Mouse (Mus musculus) limb, embryonic 10.5 days (tissue): ENCODE results near the gene Tmigd1. TPM values are rescaled to one million over a fixed set of nuclear protein-coding genes. Genes with fewer than 3 reads are reported as not detected.

Source experiments
- DNase-seq: peaks from one replicate; pipeline ENCODE4 v3.0.0-alpha.2; 2017; ENCODE audit warnings: low spot score
- H3K27ac ChIP-seq: fragments of 300-500 bp; sonication (generic); 2 replicates; pipeline ENCODE4 v1.5.1; 2016; ENCODE audit warnings: mild to moderate bottlenecking
- H3K27me3 ChIP-seq: fragments of 300-500 bp; sonication (generic); 2 replicates; pipeline ENCODE4 v1.6.1; 2016; ENCODE audit warnings: low read depth, mild to moderate bottlenecking; ENCODE audit not compliant: poor library complexity, severe bottlenecking
- H3K36me3 ChIP-seq: fragments of 300-500 bp; sonication (generic); 2 replicates; pipeline ENCODE4 v1.6.1; 2016; ENCODE audit warnings: mild to moderate bottlenecking, moderate library complexity
- H3K4me1 ChIP-seq: fragments of 300-500 bp; sonication (generic); 2 replicates; pipeline ENCODE4 v1.6.1; 2016
- H3K4me3 ChIP-seq: fragments of 300-500 bp; sonication (generic); 2 replicates; pipeline ENCODE4 v1.5.1; 2016; ENCODE audit warnings: mild to moderate bottlenecking, moderate library complexity
- H3K9me3 ChIP-seq: fragments of 300-500 bp; sonication (generic); replicated peaks from 2 replicates; pipeline ENCODE4 v1.6.1; 2016; ENCODE audit warnings: mild to moderate bottlenecking
- WGBS: fragments of 180-500 bp; shearing (Covaris S2); methylation state at CpG from one replicate; pipeline ENCODE4 v1.1.7; 2016; 5-methylcytosine and 5-hydroxymethylcytosine counted together
- polyA plus RNA-seq: library from polyadenylated mRNA; unstranded; fragments of >200 nt; fragmentation: Nextera tagmentation; extraction: Ambion mirVana; gene quantifications from 2 replicates; pipeline ENCODE4 v1.2.1, GENCODE M21; 2016

The Tmigd1 gene
- polyA plus RNA-seq, 1 experiment from 2014 or later: 0.14 TPM

- H3K36me3 ChIP-seq: peaks cover 27% of the 10 kb centered on the region
- H3K27ac ChIP-seq: peak overlapping the region; percentile 96
- H3K9me3 ChIP-seq: no peaks in the 10 kb centered on the region
- under 1% methylated on average over 58 of the region's 58 CpGs for WGBS
- H3K4me1 ChIP-seq: peaks cover 15% of the 10 kb centered on the region
- H3K27me3 ChIP-seq: no peaks in the 10 kb centered on the region
- H3K4me3 ChIP-seq: peak overlapping the region; percentile 88
- DNase-seq: peak; percentile 95
Measured at GRCm38 (mm10) chr11:76945386-76946202, 43.6 kb downstream of the Tmigd1 start.

GRCm38 (mm10) chr11:76946203-76946585 is 44.2 kb downstream of the Tmigd1 start:
- Histone ChIP-seq H3K4me1 (peaks cover 15% of the 10 kb centered on the region), H3K36me3 (peaks cover 33% of the 10 kb centered on the region), H3K27ac (peak overlapping the region; percentile 96), H3K4me3 (peak overlapping the region; percentile 88), H3K9me3 (no peaks in the 10 kb centered on the region), H3K27me3 (no peaks in the 10 kb centered on the region)
- no peak for DNase-seq
- 2% methylated on average over 8 of the region's 8 CpGs for WGBS

GRCm38 (mm10) chr11:76953536-76953935 is 51.6 kb downstream of the Tmigd1 start:
- H3K27me3 ChIP-seq: no peaks in the 10 kb centered on the region
- H3K9me3 ChIP-seq: no peaks in the 10 kb centered on the region
- H3K4me3 ChIP-seq: no peak overlapping the region
- no peak for DNase-seq
- H3K27ac ChIP-seq: no peak overlapping the region
- no peaks in the 10 kb centered on the region for H3K4me1 ChIP-seq
- 94% methylated on average over 2 of the region's 2 CpGs for WGBS
- H3K36me3 ChIP-seq: peaks cover 97% of the 10 kb centered on the region

GRCm38 (mm10) chr11:76965703-76966102 is 63.7 kb downstream of the Tmigd1 start:
- DNase-seq: no peak
- Histone ChIP-seq H3K36me3 (peaks cover 97% of the 10 kb centered on the region), H3K27ac (no peak overlapping the region), H3K4me1 (no peaks in the 10 kb centered on the region), H3K9me3 (no peaks in the 10 kb centered on the region), H3K27me3 (no peaks in the 10 kb centered on the region), H3K4me3 (no peak overlapping the region)
- 97% methylated on average over 3 of the region's 3 CpGs for WGBS

Other genes with a start within 250 kb of the Tmigd1 start
- 18.9 and 22.9 TPM in 2 replicates for gene Bhlha9, start 229.7 kb upstream of the Tmigd1 start, polyA plus RNA-seq
- 0.04 and 0.09 TPM in 2 replicates for gene Trarg1, start 222.4 kb upstream of the Tmigd1 start, polyA plus RNA-seq
- 21.3 and 21.7 TPM in 2 replicates for gene Gosr1, start 138.6 kb upstream of the Tmigd1 start, polyA plus RNA-seq
- 6.8 and 9.2 TPM in 2 replicates for gene Cpd, start 55.1 kb upstream of the Tmigd1 start, polyA plus RNA-seq
- gene Blmh, start 22.6 kb downstream of the Tmigd1 start, polyA plus RNA-seq: 200 and 201 TPM in 2 replicates
- 0.11 and 0.43 TPM in 2 replicates for gene Slc6a4, start 96.4 kb downstream of the Tmigd1 start, polyA plus RNA-seq
- 55.7 and 64.2 TPM in 2 replicates for gene Nsrp1, start 176.3 kb downstream of the Tmigd1 start, polyA plus RNA-seq